Mouse (Mus musculus) C2C12 (cell line): ENCODE data around the gene Cd300e.

ENCODE experiments used
- CTCF ChIP-seq: IDR thresholded peaks from one replicate; pipeline ENCODE4 v1.5.1; 2011; ENCODE audit not compliant: control insufficient read depth, insufficient read depth, insufficient read length
- MYOD1 ChIP-seq: IDR thresholded peaks from one replicate; pipeline ENCODE4 v1.6.1; 2011; ENCODE audit warnings: low read depth; ENCODE audit not compliant: control insufficient read depth, insufficient read length

GRCm38 (mm10) chr11:115054537-115054936 is 7.4 kb downstream of the Cd300e start:
- TF ChIP-seq CTCF: no peak
- no peak for TF ChIP-seq MYOD1
